Mouse (Mus musculus): ENCODE data around the gene Sestd1.

DNA sequence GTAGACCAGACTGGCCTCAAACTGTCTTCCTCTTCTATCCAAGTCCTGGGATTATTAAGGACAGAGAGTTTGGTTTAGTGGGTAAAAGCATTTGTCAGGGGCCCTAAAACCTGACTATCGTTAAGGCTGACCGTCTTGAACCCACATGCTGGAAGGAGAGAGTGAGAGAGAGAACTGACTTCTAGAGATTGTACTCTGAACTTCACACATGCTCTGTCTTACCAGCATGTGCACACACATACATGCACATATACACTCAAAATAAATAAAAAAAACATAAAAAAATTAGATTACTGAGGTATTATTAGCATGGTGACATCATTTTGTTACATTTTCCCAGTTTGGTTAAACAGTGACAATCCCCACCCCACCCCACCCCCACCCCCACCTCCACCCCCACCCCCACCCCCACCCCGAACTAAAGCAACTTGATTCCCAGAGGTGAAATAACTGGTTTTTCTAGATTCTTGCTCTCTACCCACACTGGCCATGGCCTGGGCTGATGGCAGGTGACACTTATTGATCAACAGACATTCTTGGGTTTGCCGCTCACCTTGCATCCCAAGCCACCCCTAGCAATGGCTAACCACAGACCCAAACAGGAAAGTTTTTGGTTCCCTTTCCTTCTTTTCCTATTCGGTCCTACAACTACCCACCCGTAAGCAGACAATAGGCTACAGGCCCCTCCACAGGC lies 22.4 kb upstream of the Sestd1 start:
- no peak for TF ChIP-seq CTCF (IDR thresholded peaks at IDR 0.05; ENCODE audit: insufficient read depth, low read depth, low read length)
- no peak for TF ChIP-seq POLR2A (IDR thresholded peaks at IDR 0.05; ENCODE audit: insufficient read depth, low read depth, low read length)

All from olfactory bulb, adult 2 months (tissue).